Mouse (Mus musculus): ENCODE measurements around the gene Nt5dc2. TPM values are rescaled to one million over a fixed set of nuclear protein-coding genes. Genes with fewer than 3 reads are reported as not detected.
A peak's percentile ranks its signal among the peaks of the same experiment; 100 is the strongest.

Nt5dc2 gene
- polyA plus RNA-seq, 1 experiment from 2014 or later, result 162 TPM

- 84% methylated on average over 26 of the region's 26 CpGs for WGBS
- TF ChIP-seq EP300 (IDR thresholded peaks at IDR 0.05) (no peak), CTCF (IDR thresholded peaks at IDR 0.05) (no peak)
- H3K27me3 ChIP-seq (replicated peaks; ENCODE audit: insufficient read depth, low read length), result no peaks in the 10 kb centered on the region
- no peaks in the 10 kb centered on the region for H3K9me3 ChIP-seq (ENCODE audit: low read length)
- no peak for DNase-seq (ENCODE audit: low spot score)
- 0 out of 2 replicates have a peak overlapping the region, but pooled peaks have one; percentile 62 for H3K27ac ChIP-seq (ENCODE audit: low read length)
- no peak overlapping the region for H3K4me3 ChIP-seq (ENCODE audit: low read depth, low read length)
- peaks cover 21% of the 10 kb centered on the region; the same call in 1 of the 2 replicates for H3K36me3 ChIP-seq (ENCODE audit: insufficient read depth, low read length)
- no peak for ATAC-seq
- H3K4me2 ChIP-seq (replicated peaks; ENCODE audit: low read depth, low read length), result no peak overlapping the region
- no peak overlapping the region for H3K9ac ChIP-seq (replicated peaks; ENCODE audit: low read depth)
- peaks cover 18% of the 10 kb centered on the region; the same call in 1 of the 2 replicates for H3K4me1 ChIP-seq (ENCODE audit: insufficient read depth, low read depth, low read length)
These were observed 5.8 kb downstream of the Nt5dc2 start for GRCm38 (mm10) chr14:31136411-31137280.

- no peak for TF ChIP-seq EP300 (IDR thresholded peaks at IDR 0.05)
- no peak for TF ChIP-seq CTCF (IDR thresholded peaks at IDR 0.05)
- Histone ChIP-seq H3K9ac (replicated peaks; ENCODE audit: low read depth) (no peak overlapping the region), H3K27ac (ENCODE audit: low read length) (peak overlapping the region; percentile 62), H3K4me1 (ENCODE audit: insufficient read depth, low read depth, low read length) (peaks cover 14% of the 10 kb centered on the region; the same call in 1 of the 2 replicates), H3K4me2 (replicated peaks; ENCODE audit: low read depth, low read length) (no peak overlapping the region), H3K4me3 (ENCODE audit: low read depth, low read length) (no peak overlapping the region), H3K9me3 (ENCODE audit: low read length) (no peaks in the 10 kb centered on the region), H3K36me3 (ENCODE audit: insufficient read depth, low read length) (peaks cover 24% of the 10 kb centered on the region; the same call in 1 of the 2 replicates), H3K27me3 (replicated peaks; ENCODE audit: insufficient read depth, low read length) (no peaks in the 10 kb centered on the region)
- 63% methylated on average over 10 of the region's 10 CpGs for WGBS
- ATAC-seq (no peak), DNase-seq (ENCODE audit: low spot score) (no peak)
These were observed 6.4 kb downstream of the Nt5dc2 start for GRCm38 (mm10) chr14:31137281-31137595.

GRCm38 (mm10) chr14:31137791-31138190 is 6.9 kb downstream of the Nt5dc2 start:
- H3K4me2 ChIP-seq (replicated peaks; ENCODE audit: low read depth, low read length), result no peak overlapping the region
- TF ChIP-seq EP300 (IDR thresholded peaks at IDR 0.05) (no peak), CTCF (IDR thresholded peaks at IDR 0.05) (no peak)
- peak overlapping the region; percentile 62 for H3K27ac ChIP-seq (ENCODE audit: low read length)
- H3K36me3 ChIP-seq (ENCODE audit: insufficient read depth, low read length), result peaks cover 24% of the 10 kb centered on the region; the same call in 1 of the 2 replicates
- 59% methylated on average over 11 of the region's 11 CpGs for WGBS
- DNase-seq (ENCODE audit: low spot score), result no peak
- no peaks in the 10 kb centered on the region for H3K9me3 ChIP-seq (ENCODE audit: low read length)
- 0 out of 2 replicates have a peak, but pooled peaks have one; percentile 2 for ATAC-seq
- H3K4me1 ChIP-seq (ENCODE audit: insufficient read depth, low read depth, low read length), result peaks cover 9% of the 10 kb centered on the region; the same call in 1 of the 2 replicates
- H3K27me3 ChIP-seq (replicated peaks; ENCODE audit: insufficient read depth, low read length), result no peaks in the 10 kb centered on the region
- H3K9ac ChIP-seq (replicated peaks; ENCODE audit: low read depth), result no peak overlapping the region
- H3K4me3 ChIP-seq (ENCODE audit: low read depth, low read length), result no peak overlapping the region

GRCm38 (mm10) chr14:31138219-31138896 is 7.5 kb downstream of the Nt5dc2 start:
- H3K4me1 ChIP-seq (ENCODE audit: insufficient read depth, low read depth, low read length), result peaks cover 9% of the 10 kb centered on the region; the same call in 1 of the 2 replicates
- H3K27me3 ChIP-seq (replicated peaks; ENCODE audit: insufficient read depth, low read length), result no peaks in the 10 kb centered on the region
- peak overlapping the region; percentile 62 for H3K27ac ChIP-seq (ENCODE audit: low read length)
- TF ChIP-seq EP300 (IDR thresholded peaks at IDR 0.05) (no peak), CTCF (IDR thresholded peaks at IDR 0.05) (no peak)
- H3K4me3 ChIP-seq (ENCODE audit: low read depth, low read length), result no peak overlapping the region
- H3K36me3 ChIP-seq (ENCODE audit: insufficient read depth, low read length), result peaks cover 24% of the 10 kb centered on the region; the same call in 1 of the 2 replicates
- no peak overlapping the region for H3K4me2 ChIP-seq (replicated peaks; ENCODE audit: low read depth, low read length)
- WGBS, result 79% methylated on average over 26 of the region's 35 CpGs
- DNase-seq (ENCODE audit: low spot score), result no peak
- H3K9me3 ChIP-seq (ENCODE audit: low read length), result no peaks in the 10 kb centered on the region
- ATAC-seq, result no peak
- H3K9ac ChIP-seq (replicated peaks; ENCODE audit: low read depth), result no peak overlapping the region

DNA sequence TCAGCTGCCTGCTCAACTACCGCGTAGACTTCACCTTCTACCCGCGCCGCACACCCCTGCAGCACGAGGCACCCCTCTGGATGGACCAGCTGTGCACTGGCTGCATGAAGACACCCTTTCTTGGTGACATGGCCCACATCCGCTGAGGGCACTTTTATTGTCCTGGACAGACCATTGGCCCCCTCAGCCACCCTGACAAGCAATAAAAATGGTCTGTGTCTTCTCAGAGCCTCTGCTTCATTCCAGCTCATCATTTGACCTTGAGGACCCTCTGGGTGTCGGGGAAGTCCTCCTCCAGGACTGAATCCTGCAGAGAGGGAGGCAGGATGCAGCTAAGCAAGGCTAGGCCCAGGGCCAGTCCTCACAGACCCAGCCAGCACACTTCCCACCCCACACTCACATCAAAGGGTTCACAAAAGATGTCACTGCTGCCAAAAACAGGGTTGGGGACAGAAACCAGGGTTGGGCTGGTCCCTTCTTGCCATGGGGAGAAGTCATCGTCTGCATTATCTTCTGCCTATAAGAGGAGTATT is 8.1 kb downstream of the Nt5dc2 start:
- Histone ChIP-seq H3K4me2 (replicated peaks; ENCODE audit: low read depth, low read length) (no peak overlapping the region), H3K27me3 (replicated peaks; ENCODE audit: insufficient read depth, low read length) (no peaks in the 10 kb centered on the region), H3K4me3 (ENCODE audit: low read depth, low read length) (no peak overlapping the region), H3K9ac (replicated peaks; ENCODE audit: low read depth) (no peak overlapping the region), H3K27ac (ENCODE audit: low read length) (no peak overlapping the region), H3K9me3 (ENCODE audit: low read length) (no peaks in the 10 kb centered on the region), H3K36me3 (ENCODE audit: insufficient read depth, low read length) (peaks cover 24% of the 10 kb centered on the region; the same call in 1 of the 2 replicates), H3K4me1 (ENCODE audit: insufficient read depth, low read depth, low read length) (peaks cover 5% of the 10 kb centered on the region; the same call in 1 of the 2 replicates)
- 84% methylated on average over 9 of the region's 9 CpGs for WGBS
- ATAC-seq (peak; percentile 25; the same call in 1 of the 2 replicates), DNase-seq (ENCODE audit: low spot score) (peak; percentile 36)
- no peak for TF ChIP-seq CTCF (IDR thresholded peaks at IDR 0.05)
- no peak for TF ChIP-seq EP300 (IDR thresholded peaks at IDR 0.05)

- Histone ChIP-seq H3K4me2 (replicated peaks; ENCODE audit: low read depth, low read length) (no peak overlapping the region), H3K27ac (ENCODE audit: low read length) (no peak overlapping the region), H3K9me3 (ENCODE audit: low read length) (no peaks in the 10 kb centered on the region), H3K36me3 (ENCODE audit: insufficient read depth, low read length) (peaks cover 24% of the 10 kb centered on the region; the same call in 1 of the 2 replicates), H3K9ac (replicated peaks; ENCODE audit: low read depth) (no peak overlapping the region), H3K27me3 (replicated peaks; ENCODE audit: insufficient read depth, low read length) (no peaks in the 10 kb centered on the region), H3K4me1 (ENCODE audit: insufficient read depth, low read depth, low read length) (no peaks in the 10 kb centered on the region), H3K4me3 (ENCODE audit: low read depth, low read length) (no peak overlapping the region)
- 80% methylated on average over 12 of the region's 12 CpGs for WGBS
- no peak for TF ChIP-seq EP300 (IDR thresholded peaks at IDR 0.05)
- no peak for TF ChIP-seq CTCF (IDR thresholded peaks at IDR 0.05)
- no peak for DNase-seq (ENCODE audit: low spot score)
- ATAC-seq, result no peak
These were observed 8.8 kb downstream of the Nt5dc2 start for GRCm38 (mm10) chr14:31139666-31140065.

Measured in lung, postnatal 0 days (tissue).